Mouse (Mus musculus) naive thymus-derived CD4-positive, alpha-beta T cell, adult 2 months (primary cell): ENCODE measurements around the gene Cherp.

Source experiments
- DNase-seq: peaks from one replicate; pipeline ENCODE4 v3.0.0-alpha.2; 2011; ENCODE audit warnings: low read depth

Cherp gene

DNA sequence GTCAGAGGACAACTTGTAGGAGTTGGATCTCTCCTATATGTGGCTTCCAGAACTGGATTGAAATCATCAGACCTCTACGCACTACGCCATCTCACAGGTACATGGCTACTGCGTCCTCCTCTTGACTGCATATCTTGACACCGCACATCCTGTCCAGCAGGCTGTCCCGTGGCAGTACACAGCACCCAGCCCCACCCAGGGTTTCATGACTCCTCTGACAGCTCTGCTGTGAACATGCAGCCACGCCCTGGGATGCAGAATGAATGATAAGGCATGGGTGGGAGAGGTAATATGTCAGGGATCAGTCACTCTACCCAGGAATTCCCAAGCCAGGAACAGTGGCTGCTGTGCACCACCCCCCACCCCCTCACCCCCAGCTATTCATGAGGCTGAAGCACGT, 61.2 kb downstream of the Cherp start:
- no peak for DNase-seq
